Mouse (Mus musculus): Measurements from ENCODE around the gene C2.
"Not testable (repeated sequence)": the region's sequence is repeated elsewhere in the genome, so short reads cannot be mapped to it uniquely, and the experiment has no call there.

C2 gene

DNA sequence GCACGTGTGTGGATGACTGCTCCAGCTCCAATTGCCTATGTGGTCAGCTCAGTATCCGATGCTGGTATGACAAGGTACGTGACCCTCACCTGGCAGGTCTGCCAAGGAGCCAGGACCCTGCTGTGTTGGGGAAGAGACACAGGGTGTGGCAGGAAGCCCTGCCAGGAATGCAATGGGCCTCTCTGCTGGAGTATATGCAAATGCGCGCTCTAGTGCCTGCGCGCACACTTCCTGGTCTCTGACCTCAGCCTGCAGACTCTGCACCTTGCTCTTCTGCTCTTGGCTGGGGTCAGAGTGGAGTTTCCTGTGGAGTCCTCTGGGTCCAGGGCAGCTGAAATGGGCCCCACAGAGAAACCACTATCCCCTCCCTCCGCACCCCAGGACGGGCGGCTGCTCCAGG is 12.9 kb upstream of the C2 start:
- DNase-seq, result no peak

DNA sequence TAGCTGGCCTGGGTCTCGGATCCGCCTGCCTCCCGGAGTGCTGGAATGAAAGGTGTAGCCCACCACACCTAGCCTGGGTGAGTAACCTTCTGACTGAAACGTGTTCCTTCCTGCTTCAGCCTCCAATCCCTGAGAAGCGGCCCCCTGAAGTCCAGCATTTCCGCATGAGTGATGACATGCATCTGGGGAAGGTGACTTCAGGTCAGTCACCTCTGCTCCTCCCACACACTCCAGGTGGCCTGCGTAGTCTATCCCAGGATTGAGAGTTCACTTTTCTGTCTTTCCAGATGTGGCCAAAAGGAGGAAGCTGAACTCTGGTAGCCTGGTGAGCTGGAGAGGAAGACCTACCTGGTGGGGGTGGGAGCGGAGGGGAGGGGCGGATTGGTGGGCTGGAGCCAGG is 4.8 kb upstream of the C2 start:
- no peak for DNase-seq

- DNase-seq, result not testable (repeated sequence)
Measured at GRCm38 (mm10) chr17:34901948-34902347, 3.9 kb upstream of the C2 start.

DNA sequence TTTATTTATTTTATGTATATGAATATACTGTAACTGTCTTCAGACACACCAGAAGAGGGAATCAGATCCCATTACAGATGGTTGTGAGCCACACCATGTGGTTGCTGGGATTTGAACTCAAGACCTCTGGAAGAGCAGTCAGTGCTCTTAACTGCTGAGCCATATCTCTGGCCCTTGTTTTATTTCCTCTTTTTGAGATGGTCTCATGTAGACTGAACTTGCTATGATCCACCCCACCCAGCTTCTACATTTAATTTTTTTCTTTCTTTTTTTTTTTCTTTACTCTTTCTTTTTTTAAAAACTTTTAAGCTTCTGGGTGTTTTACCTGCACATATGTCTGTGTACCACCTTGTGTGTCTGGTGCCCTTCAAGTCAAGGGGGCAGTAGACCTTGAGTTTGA is 2.8 kb upstream of the C2 start:
- DNase-seq, result not testable (repeated sequence)

- no peak for DNase-seq
Measured at GRCm38 (mm10) chr17:34899890-34900243, 1.8 kb upstream of the C2 start.

DNA sequence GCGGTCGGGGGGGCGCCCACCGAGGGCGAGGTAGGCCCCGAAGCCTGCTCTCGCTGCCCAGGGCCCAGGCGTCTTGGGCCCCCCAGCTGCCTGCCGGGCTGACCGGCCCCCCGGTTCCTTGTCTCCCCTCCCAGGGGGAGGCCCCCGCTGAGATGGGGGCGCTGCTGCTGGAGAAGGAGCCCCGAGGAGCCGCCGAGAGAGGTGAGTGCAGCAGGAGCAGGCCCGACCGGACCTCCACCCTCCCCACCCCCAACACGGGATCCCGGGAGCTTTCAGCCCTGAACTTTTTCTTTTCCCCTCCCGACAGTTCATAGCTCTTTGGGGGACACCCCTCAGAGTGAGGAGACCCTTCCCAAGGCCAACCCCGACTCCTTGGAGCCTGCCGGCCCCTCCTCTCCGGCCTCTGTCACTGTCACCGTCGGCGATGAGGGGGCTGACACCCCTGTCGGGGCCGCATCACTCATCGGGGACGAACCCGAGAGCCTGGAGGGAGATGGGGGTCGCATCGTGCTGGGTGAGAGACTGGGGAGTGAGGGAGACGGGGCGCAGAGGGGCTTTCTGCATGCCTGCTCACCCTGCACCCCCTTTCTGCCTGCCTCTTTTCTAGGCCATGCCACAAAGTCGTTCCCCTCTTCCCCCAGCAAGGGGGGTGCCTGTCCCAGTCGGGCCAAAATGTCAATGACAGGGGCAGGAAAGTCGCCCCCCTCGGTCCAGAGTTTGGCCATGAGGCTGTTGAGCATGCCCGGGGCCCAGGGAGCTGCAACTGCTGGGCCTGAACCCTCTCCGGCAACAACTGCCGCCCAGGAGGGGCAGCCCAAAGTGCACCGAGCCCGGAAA is 1.2 kb upstream of the C2 start:
- peak; percentile 67 for DNase-seq

GRCm38 (mm10) chr17:34898706-34899052 is 614 bp upstream of the C2 start:
- peak; percentile 65 to 70 for DNase-seq

GRCm38 (mm10) chr17:34897373-34898159 is 499 bp downstream of the C2 start:
- peak; percentile 56 to 57 for DNase-seq

GRCm38 (mm10) chr17:34896366-34896765 is 1.7 kb downstream of the C2 start:
- no peak for DNase-seq

DNA sequence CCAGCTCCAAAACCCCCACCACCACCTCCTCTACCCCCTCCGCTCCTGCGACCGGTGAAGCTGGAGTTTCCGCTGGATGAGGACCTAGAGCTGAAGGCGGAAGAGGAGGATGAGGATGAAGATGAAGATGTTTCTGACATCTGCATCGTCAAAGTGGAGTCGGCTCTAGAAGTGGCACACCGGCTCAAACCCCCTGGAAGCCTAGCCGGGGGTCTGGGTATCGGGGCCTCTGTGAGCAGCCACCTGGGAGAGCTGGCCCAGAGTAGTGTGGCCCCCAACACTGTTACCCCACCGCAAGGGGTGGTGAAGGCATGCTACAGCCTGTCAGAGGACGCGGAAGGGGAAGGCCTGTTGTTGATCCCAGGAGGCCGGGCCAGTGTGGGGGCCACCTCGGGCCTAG is 2.3 kb downstream of the C2 start:
- no peak for DNase-seq

DNA sequence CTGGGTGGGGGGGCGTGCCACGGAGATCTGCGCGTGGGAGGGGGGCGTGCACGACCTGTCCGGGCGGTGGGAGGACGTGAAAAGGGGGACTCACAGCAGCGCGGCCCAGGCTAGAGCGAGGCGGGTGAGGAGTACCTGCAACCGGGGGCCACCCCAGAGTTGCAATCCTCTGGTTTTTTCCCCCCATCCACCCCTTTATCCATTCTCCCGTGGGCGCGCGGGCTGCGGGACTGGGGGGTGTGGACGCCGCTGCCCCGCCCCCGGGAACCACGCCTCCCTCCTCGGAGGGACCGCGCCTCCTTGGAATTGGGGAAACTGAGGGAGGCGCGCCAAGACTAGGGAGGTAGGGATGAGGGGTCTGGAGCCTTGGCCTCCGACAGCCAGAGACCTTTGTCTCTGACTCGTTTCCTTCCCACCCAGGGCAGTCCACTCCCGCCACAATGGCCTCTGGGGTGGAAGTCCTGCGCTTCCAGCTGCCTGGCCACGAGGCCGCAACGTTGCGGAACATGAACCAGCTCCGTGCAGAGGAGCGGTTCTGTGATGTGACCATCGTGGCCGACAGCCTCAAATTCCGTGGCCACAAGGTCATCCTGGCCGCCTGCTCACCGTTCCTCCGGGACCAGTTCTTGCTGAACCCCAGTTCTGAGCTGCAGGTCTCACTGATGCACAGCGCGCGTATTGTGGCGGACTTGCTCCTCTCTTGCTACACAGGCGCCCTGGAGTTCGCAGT is 3.1 kb downstream of the C2 start:
- peak; percentile 69 to 80 for DNase-seq

DNA sequence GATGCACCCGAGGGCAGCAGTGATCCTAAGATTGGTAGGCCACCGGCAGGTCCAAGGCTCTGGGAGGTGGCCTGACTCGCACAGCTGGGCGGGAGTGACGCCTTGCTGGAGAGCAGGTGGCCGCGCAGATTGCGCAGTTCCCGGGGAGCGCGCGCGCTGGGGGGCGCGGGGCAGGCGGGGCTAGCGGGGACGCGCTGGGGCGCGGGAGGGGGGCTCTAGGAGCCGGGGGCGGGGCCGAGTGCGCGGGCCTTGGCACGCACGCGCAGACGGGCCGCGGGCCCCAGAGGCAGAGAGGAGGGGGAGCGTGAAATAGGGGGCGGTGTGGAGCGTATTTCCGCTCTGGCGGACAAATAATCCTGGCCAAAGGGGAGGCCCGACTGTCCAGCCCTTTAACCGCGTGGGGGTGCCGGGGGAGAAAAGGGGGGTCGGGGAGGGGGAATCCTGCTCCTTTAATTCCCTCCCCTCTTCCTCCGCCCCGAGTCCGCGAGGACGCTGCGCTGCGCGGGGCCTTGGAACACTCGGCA is 3.9 kb downstream of the C2 start:
- peak; percentile 97 to 98 for DNase-seq

GRCm38 (mm10) chr17:34893072-34893824 is 4.8 kb downstream of the C2 start:
- no peak for DNase-seq

DNA sequence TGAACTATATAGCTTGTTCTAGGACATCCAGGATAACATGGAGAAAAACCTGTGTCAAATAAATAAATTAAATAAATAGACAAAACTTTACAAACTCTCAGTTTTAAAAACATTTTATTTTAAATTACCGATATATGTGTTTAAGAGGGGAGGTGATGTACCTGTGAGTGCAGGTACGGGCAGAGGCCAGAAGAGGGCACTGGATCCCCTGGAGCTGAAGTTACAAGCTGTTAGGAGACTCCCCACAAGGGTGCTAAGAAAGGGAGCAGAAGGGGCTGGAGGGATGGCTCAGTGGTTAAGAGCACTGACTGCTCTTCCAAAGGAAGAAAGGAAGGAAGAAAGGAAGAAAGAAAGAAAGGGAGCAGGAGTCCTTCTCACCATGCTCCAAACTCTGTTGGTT is 6.7 kb downstream of the C2 start:
- DNase-seq, result no peak

- no peak for DNase-seq
Measured at GRCm38 (mm10) chr17:34890074-34890743, 7.9 kb downstream of the C2 start.

- no peak for DNase-seq
Measured at GRCm38 (mm10) chr17:34887942-34888341, 10.1 kb downstream of the C2 start.

DNA sequence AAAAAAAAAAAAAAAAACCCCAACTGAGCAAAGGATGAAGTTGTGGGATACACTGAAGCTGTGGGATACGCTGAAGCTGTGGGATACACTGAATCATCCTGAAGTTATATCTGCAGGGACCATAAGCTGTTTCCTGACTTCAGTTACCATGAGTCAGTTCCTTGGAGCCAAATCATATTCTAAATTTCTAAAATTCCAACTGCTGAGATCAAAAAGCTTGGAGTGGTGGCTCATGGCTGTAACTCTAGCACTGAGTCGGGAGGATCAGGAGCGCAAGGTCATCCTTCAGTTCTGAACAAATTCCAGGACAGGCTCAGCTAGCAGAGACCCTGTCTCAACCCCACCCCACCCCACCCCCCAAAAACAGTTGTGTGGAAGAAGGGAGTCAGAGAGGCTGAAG is 12.4 kb downstream of the C2 start:
- DNase-seq, result no peak

- no peak for DNase-seq
Measured at GRCm38 (mm10) chr17:34884704-34885103, 13.4 kb downstream of the C2 start.

- no peak for DNase-seq
Measured at GRCm38 (mm10) chr17:34883332-34883731, 14.7 kb downstream of the C2 start.

- no peak for DNase-seq
Measured at GRCm38 (mm10) chr17:34881683-34882310, 16.3 kb downstream of the C2 start, which contains the start of gene Gm20547. Gene Gm20547 (minus strand): TSS chr17:34882042.

GRCm38 (mm10) chr17:34881166-34881565 is 16.9 kb downstream of the C2 start:
- no peak for DNase-seq
